Mouse (Mus musculus): ENCODE results near the gene Samsn1.

The Samsn1 gene

DNA sequence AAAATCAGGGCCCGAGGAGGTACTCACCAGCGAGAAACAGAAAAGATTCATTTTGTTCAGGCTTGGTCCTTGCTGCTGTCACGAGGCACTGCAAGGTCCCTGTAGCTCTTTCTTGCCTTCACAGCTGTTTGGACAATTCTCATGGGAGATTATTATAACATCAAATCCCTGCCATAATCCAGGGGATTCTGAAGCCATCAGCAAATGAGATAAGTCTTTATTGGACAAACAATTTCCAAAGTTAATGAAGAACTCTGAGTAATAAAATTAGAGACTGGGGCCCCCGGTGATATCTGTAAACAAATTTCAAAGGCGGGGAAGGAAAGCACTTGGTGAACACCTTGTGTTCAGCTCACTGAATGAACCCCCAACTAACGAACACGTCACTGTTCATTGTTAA, at the start of gene Samsn1:
Samsn1 (minus strand) TSS at position 101 of the 400 bp plus-strand sequence.
- in situ Hi-C loops (cut with MboI; ENCODE audit: low sequenced_read_pairs), result no loop called here

DNA sequence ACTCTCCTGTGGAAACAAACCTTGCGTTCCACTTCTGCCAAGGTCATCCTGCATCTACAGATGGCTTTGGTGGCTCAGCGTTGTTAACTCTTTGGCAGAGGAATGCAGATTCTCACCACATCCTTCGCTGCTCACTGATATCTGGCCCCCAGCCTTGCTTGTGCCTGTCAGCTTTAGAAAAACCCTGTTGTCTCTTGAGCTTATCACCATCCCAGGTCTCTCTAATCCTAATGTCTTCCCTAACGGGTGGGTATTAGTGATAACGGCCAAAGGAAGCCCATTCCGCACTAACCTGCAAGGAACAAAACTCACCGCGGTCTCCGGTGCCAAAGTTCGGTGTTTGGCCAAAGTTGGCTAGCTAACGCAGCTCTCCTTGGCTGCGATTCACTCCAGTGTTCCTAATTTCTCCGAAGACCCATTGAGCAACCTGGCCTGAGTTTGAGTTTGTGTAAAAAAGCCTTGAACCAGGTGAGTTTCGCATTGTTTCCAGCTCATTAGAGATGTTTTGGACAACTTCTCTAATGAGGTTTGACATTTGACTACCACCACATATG, 44.1 kb upstream of the Samsn1 start:
- in situ Hi-C loops (cut with MboI; ENCODE audit: low sequenced_read_pairs), result no loop called here

DNA sequence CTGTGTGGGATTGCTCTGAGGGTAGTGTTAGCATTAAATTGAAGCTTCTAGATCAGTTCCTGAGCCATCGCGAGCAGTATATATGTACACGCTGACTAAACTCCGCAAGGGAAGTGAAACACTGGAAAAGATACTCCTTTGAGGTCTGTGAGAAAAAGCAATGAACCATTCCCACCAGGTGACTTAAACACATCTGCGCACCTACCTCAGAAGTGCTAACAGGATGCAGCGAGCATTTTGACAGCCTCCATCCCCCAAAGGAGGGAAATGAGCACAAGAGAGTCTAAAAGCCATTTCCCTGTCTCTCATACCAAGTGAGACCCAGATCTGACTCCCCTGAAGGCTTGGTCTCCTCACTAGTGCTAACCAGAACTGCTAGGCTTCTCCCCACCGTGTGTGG, 32.9 kb upstream of the Samsn1 start:
- in situ Hi-C loops (cut with MboI; ENCODE audit: low sequenced_read_pairs), result no loop called here

DNA sequence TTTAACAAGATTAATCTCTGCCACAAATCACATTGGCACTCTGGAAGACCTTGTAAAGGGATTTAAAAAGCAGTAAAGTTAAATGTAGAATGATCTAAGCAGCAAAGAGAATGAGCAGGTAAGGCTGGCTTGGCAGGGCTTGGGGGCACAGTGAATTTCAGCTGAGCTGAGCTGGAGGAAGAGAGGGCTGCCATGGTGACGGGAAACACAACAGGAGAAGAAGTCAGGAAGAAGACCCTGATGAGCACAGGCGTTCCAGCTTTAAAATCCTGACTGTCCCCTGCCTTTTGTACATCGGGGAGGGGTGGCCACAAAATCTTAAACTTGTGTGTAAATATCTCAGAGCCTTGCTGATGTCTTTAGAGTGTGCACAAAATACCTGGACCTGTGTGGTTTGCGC, 32.0 kb upstream of the Samsn1 start:
- in situ Hi-C loops (cut with MboI; ENCODE audit: low sequenced_read_pairs), result no loop called here

DNA sequence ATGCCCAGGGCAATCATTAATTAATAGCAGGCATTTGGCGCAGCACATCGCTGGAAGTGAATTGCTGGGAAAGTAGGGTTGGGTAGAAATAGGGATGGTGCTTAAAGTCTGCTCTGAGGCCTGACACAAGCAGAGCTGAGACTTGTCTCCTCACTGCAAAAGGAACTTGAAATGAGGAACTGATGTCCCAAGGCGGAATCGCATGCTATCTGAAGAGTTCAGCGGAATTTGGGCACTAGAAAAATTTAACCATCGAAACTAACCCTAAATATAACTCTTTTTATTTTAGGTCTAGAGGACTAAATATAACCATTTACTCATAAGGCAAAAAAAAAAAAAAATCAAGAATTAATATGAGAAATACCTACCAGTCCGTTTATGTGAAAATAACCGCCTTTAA, 31.5 kb upstream of the Samsn1 start:
- in situ Hi-C loops (cut with MboI; ENCODE audit: low sequenced_read_pairs), result no loop called here

DNA sequence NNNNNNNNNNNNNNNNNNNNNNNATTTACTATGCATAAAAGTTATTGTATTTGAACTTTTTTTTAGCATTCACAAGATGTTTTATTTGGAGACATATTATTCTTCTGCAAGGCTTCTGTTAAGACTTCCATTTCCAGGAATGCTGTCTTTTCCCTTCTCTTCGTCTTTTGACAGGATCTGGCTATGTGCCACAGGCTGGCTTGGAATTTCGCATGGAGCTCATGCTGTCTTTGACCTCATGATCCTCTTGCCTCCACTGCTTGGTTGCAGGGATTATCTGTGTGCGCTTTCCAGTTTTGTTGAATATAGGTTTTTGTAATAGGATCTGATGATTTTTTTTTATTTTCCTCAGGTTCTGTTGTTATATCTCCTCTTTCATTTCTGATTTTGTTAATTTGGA, 25.0 kb upstream of the Samsn1 start:
- in situ Hi-C loops (cut with MboI; ENCODE audit: low sequenced_read_pairs), result no loop called here

DNA sequence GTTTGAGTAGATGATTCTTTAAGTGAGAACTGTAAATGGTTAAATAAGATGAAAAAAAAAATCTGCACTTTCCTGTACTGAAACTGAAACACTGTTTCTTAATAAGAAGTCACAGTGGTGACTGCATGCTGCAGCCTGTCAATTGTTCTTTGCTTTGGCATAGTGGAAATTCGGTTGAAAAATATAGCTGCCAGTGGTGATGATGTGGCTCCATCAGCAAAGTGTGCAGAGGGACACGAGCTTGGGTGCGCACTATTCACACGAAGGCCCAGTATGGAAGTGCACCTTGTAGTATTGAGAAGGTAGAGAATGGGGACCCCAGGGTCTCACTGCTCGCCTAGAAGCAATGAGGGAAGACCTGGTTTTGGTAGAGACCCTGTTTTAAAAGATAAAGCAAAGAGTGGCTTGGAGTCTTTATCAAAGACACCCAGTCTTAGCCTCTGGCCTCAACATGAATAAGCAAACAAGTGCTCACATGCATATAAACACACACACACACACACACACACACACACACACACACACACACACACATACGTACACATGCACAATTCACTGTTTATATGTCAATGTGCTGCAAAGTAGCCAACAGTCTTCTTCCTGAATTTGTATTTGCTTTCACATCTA, 18.4 kb upstream of the Samsn1 start:
- in situ Hi-C loops (cut with MboI; ENCODE audit: low sequenced_read_pairs), result no loop called here

DNA sequence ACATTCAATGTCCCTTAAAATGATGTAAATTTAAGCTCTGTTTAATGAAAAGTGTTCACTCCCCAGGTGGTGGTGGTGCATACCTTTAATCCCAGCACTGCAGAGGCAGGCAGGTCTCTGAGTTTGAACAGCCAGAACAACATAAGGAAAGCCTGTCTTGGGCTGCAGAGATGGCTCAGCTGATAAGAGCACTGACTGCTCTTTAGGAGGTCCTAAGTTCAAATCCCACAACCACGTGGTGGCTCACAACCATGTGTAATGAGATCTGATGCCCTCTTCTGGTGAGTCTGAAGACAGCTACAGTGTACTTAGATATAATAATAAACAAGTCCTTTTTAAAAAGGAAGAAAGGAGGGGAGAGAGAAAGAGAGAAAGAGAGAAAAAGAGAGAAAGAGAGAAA, 2.9 kb downstream of the Samsn1 start:
- in situ Hi-C loops (cut with MboI; ENCODE audit: low sequenced_read_pairs), result no loop called here

DNA sequence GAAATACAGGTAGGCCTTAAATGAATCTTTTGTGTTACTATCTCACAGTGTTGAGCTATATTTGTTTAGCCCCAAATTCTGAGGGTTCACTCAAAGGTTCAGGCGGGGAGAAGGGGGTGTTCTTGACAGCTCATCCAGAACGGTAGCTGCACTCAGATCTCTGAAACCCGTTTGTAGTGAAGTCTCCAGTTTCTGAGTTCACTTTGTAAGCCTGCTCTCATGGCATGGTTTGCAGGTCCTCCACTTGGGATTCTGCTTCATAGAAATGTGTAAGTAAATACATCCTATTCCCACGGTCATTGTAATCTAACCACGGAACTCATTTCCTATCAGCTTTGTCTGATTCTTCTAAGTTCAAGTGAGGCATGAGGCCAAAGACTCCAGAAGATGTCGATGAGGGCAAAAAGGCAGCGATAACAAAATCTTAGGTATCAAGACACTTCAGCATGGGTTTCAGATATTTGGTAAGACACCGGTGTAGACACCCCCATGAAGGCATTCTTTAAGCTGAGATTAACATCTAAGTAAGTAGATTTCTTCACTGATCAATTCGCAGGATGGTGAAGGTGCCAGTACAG, 18.2 kb downstream of the Samsn1 start:
- in situ Hi-C loops (cut with MboI; ENCODE audit: low sequenced_read_pairs), result no loop called here

DNA sequence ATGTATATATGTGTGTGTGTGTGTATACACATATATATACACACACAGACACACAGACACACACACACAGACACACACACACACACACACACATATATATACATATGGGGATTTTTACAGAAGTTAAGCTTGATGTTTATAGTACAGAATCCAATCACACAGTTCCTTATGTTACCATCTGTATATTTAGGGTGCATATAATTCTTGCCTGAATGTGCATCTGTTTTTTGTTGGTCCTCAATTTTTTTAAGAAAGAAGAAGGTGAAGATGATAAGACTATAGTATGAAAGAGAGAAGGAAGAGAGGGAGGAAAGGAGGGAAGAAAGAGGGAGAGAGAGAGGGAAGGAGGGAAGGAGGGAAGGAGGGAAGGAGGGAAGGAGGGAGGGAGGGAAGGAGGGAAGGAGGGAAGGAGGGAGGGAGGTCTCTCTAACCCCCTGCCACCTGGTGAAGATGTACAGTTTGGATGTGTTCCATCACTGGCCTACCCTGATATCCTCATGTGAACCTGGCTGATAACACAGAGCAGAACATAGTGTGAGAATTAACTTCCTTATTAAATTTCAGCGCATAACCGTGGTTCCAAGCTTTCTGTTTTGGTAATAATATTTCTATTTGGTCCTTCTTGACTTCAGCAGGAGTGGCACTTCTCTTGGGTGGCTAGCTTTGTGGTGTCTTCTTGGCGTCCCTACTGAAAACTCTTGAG, 19.1 kb downstream of the Samsn1 start:
- in situ Hi-C loops (cut with MboI; ENCODE audit: low sequenced_read_pairs), result no loop called here

DNA sequence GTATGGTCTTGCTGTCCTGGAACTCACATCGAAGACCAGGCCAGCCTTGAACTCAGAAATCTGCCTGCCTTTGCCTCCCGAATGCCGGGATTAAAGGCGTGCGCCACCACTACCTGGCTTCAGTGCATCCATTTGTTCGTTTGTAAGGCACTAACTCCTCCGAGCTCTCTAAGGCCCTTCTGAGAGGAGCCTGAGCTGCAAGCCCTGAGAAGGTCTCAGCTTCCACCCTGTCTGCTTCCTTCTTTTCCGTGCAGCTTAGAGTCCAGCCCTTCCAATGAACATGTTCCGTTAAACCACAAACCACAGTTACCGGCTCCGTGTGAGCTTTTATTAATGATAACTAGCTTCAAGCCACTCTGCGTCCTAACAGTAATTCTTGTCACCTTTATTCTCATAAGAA, 19.8 kb downstream of the Samsn1 start:
- in situ Hi-C loops (cut with MboI; ENCODE audit: low sequenced_read_pairs), result no loop called here

DNA sequence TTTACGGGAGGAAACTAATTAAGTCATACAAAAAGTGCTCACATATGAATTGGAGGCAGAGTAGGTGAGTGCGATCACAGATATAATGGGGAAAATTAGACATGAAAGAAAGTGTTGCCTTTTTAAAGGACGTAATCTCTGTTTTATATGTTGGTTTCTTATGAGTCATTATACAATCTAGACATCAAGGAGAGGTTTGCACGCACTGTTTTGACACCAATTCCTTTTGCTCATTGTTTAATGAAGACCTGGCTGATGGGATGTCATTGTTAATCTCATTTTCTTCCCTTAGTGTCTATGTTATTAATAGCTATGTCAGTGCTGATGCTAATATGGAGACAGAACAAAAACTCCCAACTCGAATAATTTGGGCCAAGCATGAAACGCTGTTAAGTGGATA, 20.3 kb downstream of the Samsn1 start:
- in situ Hi-C loops (cut with MboI; ENCODE audit: low sequenced_read_pairs), result no loop called here

DNA sequence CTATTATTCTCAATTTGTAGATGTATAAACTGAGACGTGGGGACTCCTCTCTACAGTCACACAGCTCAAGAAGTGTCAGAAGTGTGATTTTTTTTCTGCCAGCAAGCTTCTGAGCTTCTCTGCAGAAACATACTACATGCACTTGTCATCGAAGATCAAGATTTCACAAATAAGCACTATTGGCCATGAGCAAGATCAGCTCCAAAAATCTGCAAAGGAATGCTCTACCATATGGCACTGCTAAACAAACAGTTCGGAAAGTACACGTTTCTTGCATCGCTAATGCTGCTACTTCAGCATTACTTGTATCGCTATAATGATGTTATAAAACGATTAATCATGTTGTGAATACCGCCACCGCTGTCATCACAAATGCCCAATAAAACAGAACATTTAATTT, 22.0 kb downstream of the Samsn1 start:
- in situ Hi-C loops (cut with MboI; ENCODE audit: low sequenced_read_pairs), result no loop called here

DNA sequence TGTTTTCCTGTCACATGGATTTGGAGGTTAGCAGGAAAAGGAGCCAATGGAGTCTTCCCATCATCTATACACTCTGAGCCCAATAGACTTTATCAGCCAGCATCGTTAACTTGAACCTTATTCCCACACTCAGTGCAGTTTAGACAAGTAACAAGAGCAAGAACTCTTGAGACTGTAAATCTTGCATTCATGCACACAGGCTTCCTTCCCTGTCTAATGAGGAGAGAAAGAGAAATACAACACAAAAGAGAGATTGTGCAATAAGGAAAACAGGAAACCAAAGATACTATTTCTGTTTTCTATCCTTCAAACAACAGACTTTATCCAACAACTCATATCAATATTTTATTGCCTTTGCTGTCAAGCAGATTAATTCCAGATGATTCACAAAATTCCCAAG, 31.9 kb downstream of the Samsn1 start:
- in situ Hi-C loops (cut with MboI; ENCODE audit: low sequenced_read_pairs), result no loop called here

DNA sequence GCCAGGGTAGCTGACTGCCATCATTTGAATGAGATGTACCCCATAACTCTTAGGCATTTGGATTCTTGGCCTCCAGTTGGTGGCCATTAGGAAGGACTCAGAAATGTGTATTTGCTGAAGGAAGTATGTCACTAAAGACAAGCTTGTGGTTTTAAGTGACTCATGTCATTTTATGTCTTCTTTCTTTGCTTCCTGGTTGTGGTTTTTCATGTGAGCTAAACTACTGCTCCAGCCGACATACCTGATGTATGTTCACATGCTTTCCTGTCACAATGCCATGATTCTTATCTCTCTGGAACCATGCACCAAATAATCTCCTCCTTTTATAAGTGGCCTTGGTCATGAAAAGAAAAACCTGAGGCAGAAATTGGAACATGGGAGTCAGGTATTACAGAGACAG, 38.2 kb downstream of the Samsn1 start:
- in situ Hi-C loops (cut with MboI; ENCODE audit: low sequenced_read_pairs), result no loop called here

DNA sequence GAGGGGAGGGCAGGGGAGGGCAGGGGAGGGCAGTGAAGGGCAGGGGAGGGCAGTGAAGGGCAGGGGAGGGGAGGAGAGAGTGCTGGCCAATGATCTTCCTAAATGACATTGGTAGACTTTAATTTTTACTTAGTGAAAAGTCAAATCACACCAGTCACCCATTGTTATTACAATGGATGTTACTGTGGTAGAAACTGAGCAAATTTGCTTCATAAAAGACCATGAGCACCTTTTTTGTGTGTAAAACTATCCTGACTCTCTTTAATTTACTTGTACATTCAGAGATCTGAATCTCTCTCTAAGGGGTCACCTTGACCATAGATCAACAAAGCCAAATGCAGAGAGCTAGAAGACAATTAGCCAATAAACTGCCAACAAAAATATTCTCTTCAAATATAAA, 42.7 kb downstream of the Samsn1 start:
- in situ Hi-C loops (cut with MboI; ENCODE audit: low sequenced_read_pairs), result no loop called here

DNA sequence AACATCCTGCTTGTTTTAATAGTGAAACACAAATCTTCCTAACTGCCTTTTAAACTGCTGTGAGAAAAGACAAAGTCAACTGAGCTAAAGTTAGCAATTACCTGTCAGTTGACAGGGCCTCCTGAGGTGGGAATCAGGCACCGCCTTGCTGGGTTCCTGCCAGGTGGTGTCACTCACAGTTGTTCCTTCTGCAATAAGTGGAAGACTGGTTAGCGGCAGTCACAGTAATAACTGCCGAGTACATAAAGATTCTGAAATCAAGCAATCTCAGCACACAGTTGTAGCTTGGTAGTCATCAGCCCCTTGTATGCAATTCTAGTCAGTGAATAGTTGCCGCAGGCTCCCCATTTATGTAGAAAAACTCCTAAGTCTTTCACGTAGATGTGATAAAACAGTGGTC, 44.3 kb downstream of the Samsn1 start:
- in situ Hi-C loops (cut with MboI; ENCODE audit: low sequenced_read_pairs), result no loop called here

DNA sequence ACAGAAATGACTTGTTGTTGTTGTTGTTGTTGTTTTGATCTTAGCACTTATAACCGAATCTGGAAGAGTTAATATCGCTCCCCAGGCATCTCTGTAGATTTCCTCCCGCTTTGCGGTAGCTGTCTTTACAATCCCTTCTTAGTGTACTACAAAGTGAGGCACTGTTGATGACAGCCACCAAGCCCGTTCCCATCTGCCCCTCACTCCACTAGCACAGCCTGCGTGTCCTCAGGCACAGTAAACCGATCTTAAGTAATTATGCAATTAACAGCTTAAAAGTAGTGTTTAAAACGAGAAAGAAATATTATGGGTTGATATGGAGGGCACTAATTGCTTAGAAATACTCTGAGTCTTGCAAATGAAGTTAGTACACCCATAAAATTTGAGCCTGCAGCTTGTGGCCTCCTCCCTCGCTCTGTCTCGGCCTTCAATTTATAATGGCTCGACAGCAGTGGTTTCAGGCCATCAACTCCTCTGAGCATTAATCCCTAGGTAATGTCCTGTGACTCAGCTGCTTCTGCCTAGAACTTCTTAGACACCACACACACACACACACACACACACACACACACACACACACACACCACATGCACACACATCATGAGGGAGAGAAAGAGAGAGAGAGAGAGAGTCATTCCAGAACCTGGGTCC, 46.3 kb downstream of the Samsn1 start:
- in situ Hi-C loops (cut with MboI; ENCODE audit: low sequenced_read_pairs), result no loop called here

DNA sequence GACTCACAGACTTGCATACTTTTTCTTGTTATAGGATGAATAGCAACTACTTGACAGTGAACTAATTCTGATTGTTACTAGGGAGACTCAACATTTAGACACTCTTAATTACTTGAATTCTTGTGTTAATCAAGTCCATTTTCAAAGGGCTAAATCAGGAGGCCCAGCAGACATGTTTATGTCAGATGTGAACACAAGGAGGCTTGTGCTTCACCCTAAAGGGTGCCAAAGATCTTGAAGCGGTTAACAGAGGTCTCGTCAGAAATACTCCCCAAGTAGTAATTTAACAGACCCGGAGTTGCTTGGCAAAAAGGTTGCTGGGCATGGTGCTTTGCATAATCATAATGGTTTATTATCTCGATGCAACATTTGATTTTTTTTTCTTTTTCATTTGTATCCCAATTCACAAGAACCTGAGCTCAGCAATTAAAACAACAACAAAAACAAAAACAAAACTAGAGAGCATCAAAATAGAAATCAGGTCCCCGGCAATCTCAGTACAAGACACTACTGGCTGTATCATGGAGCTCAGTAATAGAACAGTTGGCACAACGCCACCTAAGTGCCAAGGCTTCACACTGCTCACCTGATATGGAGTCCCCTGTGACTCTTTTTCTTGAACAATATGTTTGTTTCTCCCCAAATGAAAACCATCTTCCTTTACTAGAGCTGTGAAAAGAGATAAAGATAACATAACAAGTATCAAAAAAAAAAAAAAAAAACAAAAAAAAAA, 51.6 kb downstream of the Samsn1 start:
- in situ Hi-C loops (cut with MboI; ENCODE audit: low sequenced_read_pairs), result no loop called here

DNA sequence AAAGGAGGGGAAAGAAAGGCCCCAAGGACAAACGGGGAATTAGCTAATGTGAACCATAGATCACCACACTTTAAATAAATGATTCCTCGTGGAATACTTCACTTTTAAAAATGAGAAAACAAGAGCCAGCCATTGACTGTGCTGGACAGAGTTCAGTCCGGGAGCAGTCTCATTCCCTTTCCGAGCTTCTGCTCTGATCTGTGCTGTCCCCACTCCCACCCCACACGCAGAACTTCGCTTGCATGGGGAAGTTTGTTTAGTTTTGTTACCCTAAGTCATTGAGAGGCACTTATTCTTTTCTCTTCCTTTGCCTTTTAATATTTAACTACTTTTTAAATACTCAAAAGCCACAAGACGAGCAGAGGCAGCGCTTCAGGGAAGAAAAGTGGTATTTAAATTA, 60.1 kb downstream of the Samsn1 start:
- in situ Hi-C loops (cut with MboI; ENCODE audit: low sequenced_read_pairs), result no loop called here

DNA sequence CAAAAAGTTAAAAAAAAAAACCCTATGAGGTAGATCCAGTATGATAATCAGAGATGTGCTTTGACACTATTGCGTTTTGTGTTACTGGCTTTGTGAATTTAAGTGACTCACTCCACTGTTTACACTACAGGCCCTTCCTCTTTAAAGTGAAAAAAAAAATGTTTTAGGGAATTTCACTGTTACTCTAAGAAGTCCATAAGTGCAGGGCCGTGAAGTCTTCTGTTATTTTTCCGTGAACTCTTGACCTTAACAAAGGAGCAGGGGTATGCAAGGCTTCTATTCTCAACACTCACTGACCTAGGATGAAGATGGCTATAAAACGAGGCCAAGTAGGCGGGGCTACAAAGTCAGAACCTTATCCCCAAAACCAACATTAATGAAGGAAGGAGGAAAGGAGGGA, 60.6 kb downstream of the Samsn1 start:
- in situ Hi-C loops (cut with MboI; ENCODE audit: low sequenced_read_pairs), result no loop called here

All from CH12F3 (cell line).